Mouse (Mus musculus) midbrain, embryonic 15.5 days (tissue): ENCODE data around the gene Spatc1l. TPM values are rescaled to one million over a fixed set of nuclear protein-coding genes. Genes with fewer than 3 reads are reported as not detected.

Source experiments
- ATAC-seq: fragments of 200-750 bp; cut with Nextera tagmentation; replicated peaks from 2 replicates; pipeline ENCODE4 v1.8.0; 2017; ENCODE audit warnings: moderate TSS enrichment
- H3K27ac ChIP-seq: fragments of 300-500 bp; sonication (generic); 2 replicates; pipeline ENCODE4 v1.5.1; 2015; ENCODE audit warnings: mild to moderate bottlenecking, inconsistent platforms
- H3K27me3 ChIP-seq: fragments of 300-500 bp; sonication (generic); replicated peaks from 2 replicates; pipeline ENCODE4 v1.6.1; 2015; ENCODE audit warnings: inconsistent platforms
- H3K36me3 ChIP-seq: fragments of 300-500 bp; sonication (generic); replicated peaks from 2 replicates; pipeline ENCODE4 v1.6.1; 2015; ENCODE audit warnings: inconsistent platforms
- H3K4me1 ChIP-seq: fragments of 300-500 bp; sonication (generic); 2 replicates; pipeline ENCODE4 v1.6.1; 2015; ENCODE audit warnings: inconsistent platforms
- H3K4me2 ChIP-seq: fragments of 300-500 bp; sonication (generic); 2 replicates; pipeline ENCODE4 v1.6.1; 2015; ENCODE audit warnings: inconsistent platforms, mild to moderate bottlenecking, moderate library complexity
- H3K4me3 ChIP-seq: fragments of 300-500 bp; sonication (generic); 2 replicates; pipeline ENCODE4 v1.5.1; 2015; ENCODE audit warnings: mild to moderate bottlenecking, inconsistent platforms
- H3K9ac ChIP-seq: fragments of 300-500 bp; sonication (generic); 2 replicates; pipeline ENCODE4 v1.6.1; 2015; ENCODE audit warnings: mild to moderate bottlenecking, inconsistent platforms
- H3K9me3 ChIP-seq: fragments of 300-500 bp; sonication (generic); 2 replicates; pipeline ENCODE4 v1.6.1; 2016; ENCODE audit warnings: inconsistent platforms
- WGBS: fragments of 180-500 bp; shearing (Covaris S2); methylation state at CpG from one replicate; pipeline ENCODE4 v1.1.7; 2015; ENCODE audit warnings: mixed read lengths; 5-methylcytosine and 5-hydroxymethylcytosine counted together
- polyA plus RNA-seq: library from polyadenylated mRNA; unstranded; fragments of >200 nt; fragmentation: Nextera tagmentation; extraction: Ambion mirVana; gene quantifications from 2 replicates; pipeline ENCODE4 v1.2.1, GENCODE M21; 2015

The Spatc1l gene
- polyA plus RNA-seq, 1 experiment from 2014 or later, result not detected

DNA sequence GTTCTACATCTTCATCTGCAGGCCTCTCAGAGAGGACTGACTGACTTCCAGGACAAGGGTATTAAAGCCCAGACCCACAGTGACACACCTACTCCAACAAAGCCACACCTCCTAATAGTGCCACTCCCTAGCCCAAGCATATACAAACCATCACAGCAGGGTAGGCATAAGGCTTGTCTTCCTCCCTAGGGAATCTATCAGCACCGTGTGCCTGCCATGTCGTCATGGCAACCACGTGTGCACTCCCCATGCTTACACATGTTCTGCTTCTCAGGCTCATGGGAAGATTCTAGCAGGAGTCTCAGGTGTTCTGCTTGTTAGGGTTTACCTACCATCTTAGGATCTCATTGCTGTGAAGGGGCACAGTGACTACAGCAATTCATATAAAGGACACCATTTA, 10.5 kb upstream of the Spatc1l start:
- Histone ChIP-seq H3K9ac (no peak overlapping the region), H3K4me3 (no peak overlapping the region), H3K9me3 (no peaks in the 10 kb centered on the region), H3K27ac (no peak overlapping the region), H3K27me3 (no peaks in the 10 kb centered on the region), H3K36me3 (peaks cover 69% of the 10 kb centered on the region), H3K4me2 (no peak overlapping the region), H3K4me1 (no peaks in the 10 kb centered on the region)
- no peak for ATAC-seq
- 69% methylated on average over 3 of the region's 3 CpGs for WGBS

DNA sequence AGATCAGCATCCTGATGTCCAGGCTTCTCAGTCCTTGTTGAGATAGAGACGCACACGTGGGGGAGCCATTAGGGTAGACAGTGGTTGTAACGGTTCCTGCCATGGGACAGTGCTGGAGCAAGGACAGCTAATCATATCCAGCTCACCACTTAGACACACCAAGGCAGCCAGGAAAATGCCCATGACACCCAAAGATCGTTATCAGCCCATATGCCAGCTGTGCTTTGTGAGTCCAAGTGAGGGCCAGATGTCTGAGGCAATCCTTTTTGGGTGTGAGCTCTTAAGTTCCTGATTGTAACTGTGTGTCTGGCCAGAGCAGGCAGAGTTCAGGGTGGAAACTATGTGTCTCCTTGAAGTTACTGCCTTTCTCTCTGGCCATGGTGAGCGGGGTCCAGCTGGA, 8.0 kb upstream of the Spatc1l start:
- no peaks in the 10 kb centered on the region for H3K27me3 ChIP-seq
- H3K4me1 ChIP-seq, result no peaks in the 10 kb centered on the region
- no peak overlapping the region for H3K4me3 ChIP-seq
- H3K27ac ChIP-seq, result no peak overlapping the region
- H3K9ac ChIP-seq, result no peak overlapping the region
- H3K36me3 ChIP-seq, result peaks cover 46% of the 10 kb centered on the region
- no peak overlapping the region for H3K4me2 ChIP-seq
- ATAC-seq, result no peak
- WGBS, result 92% methylated on average over 5 of the region's 5 CpGs
- H3K9me3 ChIP-seq, result no peaks in the 10 kb centered on the region

DNA sequence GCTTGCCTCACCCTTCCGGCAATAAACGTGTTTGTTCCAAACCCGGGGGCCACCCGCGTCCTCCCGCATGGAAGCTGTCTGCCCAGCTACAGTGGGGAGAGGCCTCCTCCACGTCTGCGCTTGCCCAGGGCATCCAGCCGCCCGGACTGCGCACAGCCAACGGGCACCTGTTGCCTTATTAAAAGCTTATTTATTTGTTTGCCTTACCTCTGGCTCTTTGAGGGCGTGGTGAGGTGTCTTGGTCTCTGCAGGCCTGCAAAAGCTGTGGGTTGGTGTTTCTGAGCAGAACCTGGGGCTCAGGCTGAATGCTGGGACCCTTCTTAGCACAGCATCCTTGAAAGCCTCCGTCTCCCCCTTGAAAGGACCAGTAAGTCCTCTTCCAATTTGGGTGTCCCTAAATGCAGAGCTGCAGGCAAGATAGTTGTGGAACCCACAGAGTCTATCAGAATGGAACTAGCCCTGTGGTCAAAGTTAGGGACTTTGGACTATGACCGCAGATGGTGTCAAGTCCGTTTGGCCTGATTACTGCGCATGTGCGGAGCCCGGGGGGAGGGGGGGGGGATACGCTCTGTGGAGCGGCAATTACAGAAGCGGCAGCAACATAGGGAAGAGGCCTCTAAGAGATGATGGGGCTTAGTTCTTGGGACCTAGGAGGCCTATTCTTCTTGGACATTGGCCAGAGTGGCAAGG, 8.1 kb downstream of the Spatc1l start:
- Histone ChIP-seq H3K4me1 (no peaks in the 10 kb centered on the region), H3K4me2 (no peak overlapping the region), H3K27me3 (no peaks in the 10 kb centered on the region), H3K4me3 (no peak overlapping the region), H3K27ac (no peak overlapping the region), H3K36me3 (no peaks in the 10 kb centered on the region), H3K9ac (no peak overlapping the region), H3K9me3 (no peaks in the 10 kb centered on the region)
- ATAC-seq, result no peak
- WGBS, result 92% methylated on average over 22 of the region's 22 CpGs

DNA sequence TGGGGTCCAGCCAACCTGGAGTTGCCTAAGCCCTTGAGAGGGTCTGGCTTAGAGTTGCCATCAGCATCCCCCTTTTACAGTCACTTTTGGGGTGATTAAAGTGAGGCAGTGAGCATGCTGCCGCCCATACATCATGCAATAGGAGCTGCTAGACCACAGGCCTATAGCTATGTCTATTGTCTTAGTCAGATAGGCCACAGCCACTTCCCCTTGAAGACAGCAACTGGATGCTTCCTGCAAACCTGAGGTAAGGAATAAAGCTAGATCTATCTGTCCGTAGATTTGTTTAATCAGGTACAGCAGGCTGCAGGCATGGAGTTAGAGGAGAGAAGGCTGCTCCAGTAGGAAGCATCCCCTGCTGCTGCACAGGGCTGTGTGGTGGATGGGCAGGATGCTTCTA, 9.0 kb downstream of the Spatc1l start:
- Histone ChIP-seq H3K27me3 (no peaks in the 10 kb centered on the region), H3K9me3 (no peaks in the 10 kb centered on the region), H3K36me3 (no peaks in the 10 kb centered on the region), H3K4me2 (no peak overlapping the region), H3K9ac (no peak overlapping the region), H3K4me3 (no peak overlapping the region), H3K27ac (no peak overlapping the region), H3K4me1 (no peaks in the 10 kb centered on the region)
- WGBS, result 76% methylated on average over 2 of the region's 2 CpGs
- ATAC-seq, result no peak

DNA sequence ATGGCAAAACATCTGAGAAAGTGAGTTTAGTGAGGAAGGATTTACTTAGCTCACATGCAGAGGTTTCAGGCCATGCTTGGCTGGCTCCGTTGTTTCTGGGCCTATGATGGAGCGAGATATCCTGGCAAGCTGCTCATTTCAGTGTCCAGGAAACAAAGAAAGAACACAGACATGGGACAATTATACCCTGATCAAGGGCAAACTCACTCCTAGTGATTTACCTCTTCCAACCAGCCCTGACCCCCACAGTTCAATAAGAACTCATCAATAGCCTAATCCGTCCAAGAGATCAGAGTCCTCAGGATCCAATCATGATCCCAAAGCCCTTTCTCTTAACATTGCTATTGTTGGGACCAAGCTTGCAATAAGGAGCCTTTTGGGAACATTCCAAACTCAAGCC, 10.1 kb downstream of the Spatc1l start:
- H3K27me3 ChIP-seq, result no peaks in the 10 kb centered on the region
- H3K9me3 ChIP-seq, result no peaks in the 10 kb centered on the region
- 34% methylated on average over 3 of the region's 3 CpGs for WGBS
- H3K27ac ChIP-seq, result no peak overlapping the region
- no peak for ATAC-seq
- no peak overlapping the region for H3K9ac ChIP-seq
- no peaks in the 10 kb centered on the region for H3K4me1 ChIP-seq
- no peak overlapping the region for H3K4me2 ChIP-seq
- no peaks in the 10 kb centered on the region for H3K36me3 ChIP-seq
- no peak overlapping the region for H3K4me3 ChIP-seq

DNA sequence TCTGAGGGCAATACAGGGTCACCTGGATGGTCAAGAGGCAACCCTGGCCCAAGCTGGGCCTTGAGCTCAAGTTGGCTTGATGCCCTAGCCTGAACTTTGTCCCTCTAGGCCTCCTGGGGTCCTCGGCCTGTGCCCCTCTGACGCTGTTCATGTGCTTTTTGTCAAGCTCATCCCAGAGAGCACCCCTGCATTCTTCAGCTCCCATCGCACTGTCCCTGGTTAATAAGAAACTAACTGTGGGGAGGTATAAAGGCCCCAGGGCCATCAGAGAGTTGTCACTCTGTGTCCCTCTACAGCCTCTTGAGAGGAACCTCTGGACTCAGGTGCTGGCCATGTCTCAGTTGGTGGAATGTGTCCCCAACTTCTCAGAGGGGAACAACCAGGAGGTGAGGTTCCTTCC, 13.3 kb downstream of the Spatc1l start, which contains the start of gene Ftcd:
Ftcd (plus strand) TSS at position 275 of the 400 bp plus-strand sequence.
- 84% methylated on average over 3 of the region's 3 CpGs for WGBS
- H3K4me1 ChIP-seq, result no peaks in the 10 kb centered on the region
- H3K4me2 ChIP-seq, result no peak within 1 kb of the TSS
- no peaks in the 10 kb centered on the region for H3K27me3 ChIP-seq
- no peak within 1 kb of the TSS for H3K4me3 ChIP-seq
- H3K9ac ChIP-seq, result no peak within 1 kb of the TSS
- no peak within 1 kb of the TSS for H3K27ac ChIP-seq
- no peak for ATAC-seq
- H3K36me3 ChIP-seq, result no peaks in the 10 kb centered on the region
- H3K9me3 ChIP-seq, result no peaks in the 10 kb centered on the region

DNA sequence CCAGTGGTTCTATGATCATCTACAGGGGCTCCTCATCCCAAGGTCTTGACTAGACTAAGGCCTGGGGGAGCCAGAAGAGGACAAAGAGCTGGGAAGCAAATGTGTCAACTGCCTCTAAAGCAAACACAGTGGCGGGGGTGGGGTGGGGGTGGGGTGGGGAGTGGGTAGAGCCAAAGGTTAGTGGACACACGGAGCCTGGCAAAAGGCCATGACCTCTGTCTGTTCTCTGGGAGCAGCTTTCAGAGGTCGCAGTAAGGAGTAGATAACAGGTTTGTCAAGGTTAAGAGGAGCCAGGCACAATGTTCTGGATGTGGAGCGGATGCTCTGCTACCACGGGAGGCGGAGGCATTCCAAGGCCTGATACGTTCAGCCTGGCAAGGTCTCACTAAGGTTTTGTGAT, 14.8 kb downstream of the Spatc1l start:
- no peaks in the 10 kb centered on the region for H3K27me3 ChIP-seq
- 81% methylated on average over 7 of the region's 7 CpGs for WGBS
- ATAC-seq, result no peak

DNA sequence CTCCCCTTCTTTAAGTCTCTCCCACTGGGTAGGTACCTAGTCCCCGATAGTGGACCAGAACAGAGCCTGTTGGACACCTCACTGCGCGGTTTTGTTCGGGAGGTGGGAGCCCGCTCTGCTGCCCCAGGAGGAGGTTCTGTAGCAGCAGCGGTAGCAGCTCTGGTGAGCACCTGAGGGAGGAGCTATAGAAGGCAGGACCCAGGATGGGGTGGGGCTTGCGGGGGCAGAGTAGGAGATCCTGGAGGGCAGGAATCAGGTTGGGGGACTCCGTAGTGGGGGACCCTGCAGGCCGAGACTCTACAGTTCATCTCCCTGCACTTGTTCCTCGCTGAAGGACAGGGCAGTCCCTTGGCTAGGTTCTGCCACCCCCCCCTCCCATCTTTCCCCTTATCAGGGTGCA, 22.1 kb downstream of the Spatc1l start:
- 23% methylated on average over 10 of the region's 10 CpGs for WGBS
- no peak overlapping the region for H3K9ac ChIP-seq
- no peak overlapping the region for H3K27ac ChIP-seq
- no peak overlapping the region for H3K4me3 ChIP-seq
- no peaks in the 10 kb centered on the region for H3K9me3 ChIP-seq
- no peak for ATAC-seq
- peak overlapping the region; percentile 16 for H3K4me2 ChIP-seq
- 0 out of 2 replicates have a peak, but pooled peaks cover 4% of the 10 kb centered on the region for H3K27me3 ChIP-seq
- no peaks in the 10 kb centered on the region for H3K4me1 ChIP-seq
- no peaks in the 10 kb centered on the region for H3K36me3 ChIP-seq

More for the DNA sequence above, 14.8 kb downstream of the Spatc1l start:
- Histone ChIP-seq H3K36me3 (no peaks in the 10 kb centered on the region), H3K27ac (no peak overlapping the region), H3K4me1 (no peaks in the 10 kb centered on the region), H3K4me2 (no peak overlapping the region), H3K4me3 (no peak overlapping the region), H3K9me3 (no peaks in the 10 kb centered on the region), H3K9ac (no peak overlapping the region)

DNA sequence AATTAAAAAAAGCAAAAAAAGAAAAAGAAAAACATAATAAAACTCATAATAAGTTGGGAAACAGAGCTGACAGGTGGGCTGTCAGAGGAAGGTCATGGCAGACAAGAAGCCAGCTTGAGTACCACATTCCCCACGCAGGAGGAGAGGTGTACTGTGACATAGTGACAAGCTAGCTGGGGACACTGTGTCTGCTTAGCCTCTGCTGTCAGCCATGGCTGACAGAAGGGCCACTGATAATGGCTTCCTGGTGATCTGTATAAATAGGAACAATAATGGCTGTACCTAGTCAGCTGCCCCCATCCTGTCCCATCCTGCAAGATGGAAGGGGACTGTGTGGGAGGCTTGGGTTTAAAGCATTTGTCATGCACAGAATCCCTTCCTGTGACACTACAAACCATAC, 24.1 kb downstream of the Spatc1l start:
- 48% methylated on average over 1 of the region's 1 CpGs for WGBS
- no peaks in the 10 kb centered on the region for H3K4me1 ChIP-seq
- H3K27me3 ChIP-seq, result 0 out of 2 replicates have a peak, but pooled peaks cover 4% of the 10 kb centered on the region
- ATAC-seq, result no peak
- H3K36me3 ChIP-seq, result no peaks in the 10 kb centered on the region
- no peak overlapping the region for H3K27ac ChIP-seq
- H3K9ac ChIP-seq, result no peak overlapping the region
- H3K9me3 ChIP-seq, result no peaks in the 10 kb centered on the region
- H3K4me2 ChIP-seq, result no peak overlapping the region
- no peak overlapping the region for H3K4me3 ChIP-seq

DNA sequence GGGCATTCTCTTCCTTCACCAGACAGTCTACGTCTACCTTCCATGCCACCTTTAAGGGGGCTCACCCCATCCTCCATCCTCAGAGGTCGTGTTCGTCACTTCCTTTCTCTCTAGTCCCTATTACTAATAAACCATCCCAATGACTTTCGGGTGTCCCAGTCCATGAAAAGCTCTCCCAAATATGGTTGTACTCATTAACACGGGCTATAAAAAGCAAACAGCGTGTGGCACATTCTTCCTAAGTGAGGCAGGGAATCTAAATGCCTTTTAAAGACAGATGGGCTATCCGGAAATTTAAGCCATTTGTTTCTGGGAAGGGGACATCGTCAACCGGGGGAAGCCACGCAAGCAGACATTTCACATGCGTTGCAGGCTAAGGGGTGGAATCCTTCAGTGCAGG, 28.1 kb downstream of the Spatc1l start:
- ATAC-seq, result no peak
- no peak overlapping the region for H3K4me2 ChIP-seq
- H3K36me3 ChIP-seq, result no peaks in the 10 kb centered on the region
- no peaks in the 10 kb centered on the region for H3K27me3 ChIP-seq
- H3K4me3 ChIP-seq, result no peak overlapping the region
- H3K9ac ChIP-seq, result no peak overlapping the region
- H3K27ac ChIP-seq, result no peak overlapping the region
- 88% methylated on average over 11 of the region's 11 CpGs for WGBS
- no peaks in the 10 kb centered on the region for H3K9me3 ChIP-seq
- H3K4me1 ChIP-seq, result no peaks in the 10 kb centered on the region

DNA sequence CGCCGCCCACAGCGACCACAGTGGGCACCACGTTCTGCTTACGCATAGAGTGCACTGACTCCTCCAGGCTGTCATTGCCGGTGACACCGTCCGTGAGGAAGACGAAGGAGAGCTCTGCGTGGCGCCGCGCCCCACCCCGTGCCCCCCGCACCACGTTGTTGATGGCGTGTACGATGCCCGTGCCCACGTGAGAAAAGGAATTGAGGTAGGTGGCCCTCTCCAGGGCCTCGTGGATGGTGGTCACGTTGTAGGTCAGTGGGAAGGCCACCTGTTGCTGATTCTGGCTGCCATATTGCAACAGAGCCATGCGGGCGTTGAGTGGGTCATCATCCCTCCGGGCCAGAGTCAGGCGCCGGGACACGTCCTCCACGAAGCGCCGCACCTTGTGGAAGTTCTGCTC, 34.3 kb downstream of the Spatc1l start:
- H3K9me3 ChIP-seq, result no peaks in the 10 kb centered on the region
- no peaks in the 10 kb centered on the region for H3K4me1 ChIP-seq
- H3K27ac ChIP-seq, result no peak overlapping the region
- H3K9ac ChIP-seq, result no peak overlapping the region
- ATAC-seq, result no peak
- no peak overlapping the region for H3K4me2 ChIP-seq
- 93% methylated on average over 31 of the region's 31 CpGs for WGBS
- H3K4me3 ChIP-seq, result no peak overlapping the region
- H3K36me3 ChIP-seq, result no peaks in the 10 kb centered on the region
- no peaks in the 10 kb centered on the region for H3K27me3 ChIP-seq

DNA sequence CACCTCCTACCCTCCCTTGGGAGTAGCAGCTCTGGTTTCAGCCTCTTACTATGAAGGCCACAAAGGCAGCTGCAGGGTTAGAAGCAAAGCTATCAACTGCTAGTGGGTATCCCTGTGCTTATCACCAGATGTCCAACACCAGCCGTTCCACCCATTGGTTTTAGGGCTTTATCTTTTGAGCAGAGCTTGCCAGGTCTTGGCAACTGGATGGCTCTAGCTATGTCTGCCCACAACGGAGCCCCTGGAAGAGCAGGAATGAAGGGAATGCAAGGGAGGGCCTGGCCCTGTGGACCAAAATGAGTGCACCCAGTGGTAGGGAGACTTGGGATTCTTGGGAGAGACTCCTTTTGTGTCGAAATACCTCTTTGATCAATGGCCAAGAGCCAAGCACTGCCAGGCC, 40.6 kb downstream of the Spatc1l start:
- no peak overlapping the region for H3K9ac ChIP-seq
- no peak overlapping the region for H3K4me3 ChIP-seq
- H3K9me3 ChIP-seq, result no peaks in the 10 kb centered on the region
- no peaks in the 10 kb centered on the region for H3K27me3 ChIP-seq
- no peaks in the 10 kb centered on the region for H3K36me3 ChIP-seq
- WGBS, result 86% methylated on average over 3 of the region's 3 CpGs
- ATAC-seq, result no peak
- no peak overlapping the region for H3K27ac ChIP-seq
- H3K4me1 ChIP-seq, result no peaks in the 10 kb centered on the region
- H3K4me2 ChIP-seq, result no peak overlapping the region

DNA sequence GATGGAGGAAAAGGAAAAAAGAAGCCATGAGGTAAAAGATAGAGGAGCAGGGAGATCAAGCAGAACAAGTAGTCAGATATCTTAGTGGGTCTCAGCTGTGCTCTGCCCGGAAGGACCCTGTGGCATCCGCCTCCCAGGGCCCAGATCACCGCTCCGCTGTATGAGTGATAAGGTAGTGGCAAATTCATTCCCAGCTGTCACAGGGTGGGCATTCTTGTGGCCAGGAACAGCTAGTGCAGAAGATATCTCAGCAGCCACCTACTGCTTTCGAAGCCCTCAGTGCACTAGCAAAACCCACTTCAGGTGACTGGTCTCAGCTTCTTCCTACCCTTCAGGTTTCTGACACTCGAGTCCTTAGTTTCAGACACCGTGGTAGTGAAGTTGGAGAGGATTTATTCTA, 50.4 kb downstream of the Spatc1l start:
- ATAC-seq, result no peak
- H3K4me1 ChIP-seq, result no peaks in the 10 kb centered on the region
- H3K36me3 ChIP-seq, result no peaks in the 10 kb centered on the region
- 87% methylated on average over 7 of the region's 7 CpGs for WGBS
- H3K27me3 ChIP-seq, result no peaks in the 10 kb centered on the region
- no peak overlapping the region for H3K4me3 ChIP-seq
- no peak overlapping the region for H3K9ac ChIP-seq
- no peaks in the 10 kb centered on the region for H3K9me3 ChIP-seq
- H3K4me2 ChIP-seq, result no peak overlapping the region
- no peak overlapping the region for H3K27ac ChIP-seq
